Mouse (Mus musculus) olfactory bulb, adult 2 months (tissue): ENCODE measurements around the gene T2. TPM values are rescaled to one million over a fixed set of nuclear protein-coding genes. Genes with fewer than 3 reads are reported as not detected.

Source experiments
- H3K27ac ChIP-seq: fragments of 200-500 bp; 2 replicates; pipeline ENCODE4 v1.5.1; 2012; ENCODE audit warnings: low read depth, low read length; ENCODE audit not compliant: insufficient read depth
- H3K4me1 ChIP-seq: fragments of 200-500 bp; 2 replicates; pipeline ENCODE4 v1.6.1; 2012; ENCODE audit warnings: low read length; ENCODE audit not compliant: control insufficient read depth, insufficient read depth
- H3K4me3 ChIP-seq: fragments of 200-500 bp; 2 replicates; pipeline ENCODE4 v1.5.1; 2012; ENCODE audit warnings: mild to moderate bottlenecking, low read depth, low read length, moderate library complexity; ENCODE audit not compliant: insufficient read depth
- CTCF ChIP-seq: fragments of 200-500 bp; IDR thresholded peaks from 2 replicates; pipeline ENCODE4 v1.5.1; 2012; ENCODE audit warnings: low read depth, mild to moderate bottlenecking, low read length, moderate library complexity; ENCODE audit not compliant: insufficient read depth
- POLR2A ChIP-seq: fragments of 200-500 bp; IDR thresholded peaks from 2 replicates; pipeline ENCODE4 v1.6.1; 2012; ENCODE audit warnings: mild to moderate bottlenecking, low read depth, low read length, moderate library complexity; ENCODE audit not compliant: insufficient read depth
- WGBS: fragments of 180-500 bp; shearing (Covaris S2); methylation state at CpG from one replicate; pipeline ENCODE4 v1.1.7; 2018; 5-methylcytosine and 5-hydroxymethylcytosine counted together
- polyA plus RNA-seq: library from polyadenylated mRNA; stranded (reverse); fragments of >200 nt; gene quantifications from 2 replicates; pipeline ENCODE4 v1.2.4, GENCODE M21; 2012; ENCODE audit warnings: low replicate concordance; ENCODE audit not compliant: missing spikeins, insufficient read depth, insufficient read length

The T2 gene
- polyA plus RNA-seq, 1 experiment: not detected

GRCm38 (mm10) chr17:8339666-8340374, 16.0 kb upstream of the T2 start:
- TF ChIP-seq CTCF (no peak), POLR2A (no peak)
- H3K4me1 ChIP-seq: peaks cover 21% of the 10 kb centered on the region
- peak overlapping the region; percentile 22; the same call in 1 of the 2 replicates for H3K27ac ChIP-seq
- peak overlapping the region; percentile 61 for H3K4me3 ChIP-seq
- WGBS: 21% methylated on average over 8 of the region's 8 CpGs

GRCm38 (mm10) chr17:8340407-8341359, 15.1 kb upstream of the T2 start:
- H3K4me1 ChIP-seq: peaks cover 21% of the 10 kb centered on the region
- H3K27ac ChIP-seq: peak overlapping the region; percentile 22
- TF ChIP-seq POLR2A (no peak), CTCF (no peak)
- H3K4me3 ChIP-seq: peak overlapping the region; percentile 61
- WGBS: 1% methylated on average over 76 of the region's 92 CpGs

DNA sequence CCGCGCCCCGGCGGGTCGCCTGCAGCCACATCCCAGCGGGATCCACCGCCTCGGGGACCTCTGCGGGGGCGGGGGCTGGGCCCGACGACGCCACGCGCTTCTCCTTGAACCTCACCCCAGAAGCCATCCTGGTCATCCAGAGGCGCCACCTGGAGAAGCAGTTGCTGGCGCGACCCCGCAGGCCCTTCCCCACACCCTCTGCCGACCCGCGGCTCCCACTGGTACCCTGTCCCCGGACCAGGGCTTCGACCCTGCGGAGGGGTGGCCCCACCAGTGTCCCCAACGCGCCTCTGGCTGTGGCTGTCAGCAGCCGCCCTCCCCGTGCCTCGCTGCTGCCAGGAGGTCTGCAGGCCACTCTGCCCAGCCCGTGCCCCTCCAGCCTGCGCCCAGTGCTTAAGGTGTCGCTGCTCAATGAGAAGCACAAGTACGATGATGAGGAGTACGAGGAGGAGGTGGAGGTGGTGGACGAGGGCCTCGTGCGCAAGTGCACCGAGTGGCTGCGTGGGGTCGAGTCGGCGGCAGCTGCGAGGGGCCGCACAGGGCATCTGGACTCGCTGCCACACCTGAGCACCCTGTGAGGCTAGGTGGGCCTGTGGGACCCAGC, 14.3 kb upstream of the T2 start:
- Histone ChIP-seq H3K4me3 (peak overlapping the region; percentile 61), H3K27ac (0 out of 2 replicates have a peak overlapping the region, but pooled peaks have one; percentile 10), H3K4me1 (peaks cover 21% of the 10 kb centered on the region)
- WGBS: 9% methylated on average over 45 of the region's 46 CpGs
- TF ChIP-seq POLR2A: no peak
- TF ChIP-seq CTCF: no peak

DNA sequence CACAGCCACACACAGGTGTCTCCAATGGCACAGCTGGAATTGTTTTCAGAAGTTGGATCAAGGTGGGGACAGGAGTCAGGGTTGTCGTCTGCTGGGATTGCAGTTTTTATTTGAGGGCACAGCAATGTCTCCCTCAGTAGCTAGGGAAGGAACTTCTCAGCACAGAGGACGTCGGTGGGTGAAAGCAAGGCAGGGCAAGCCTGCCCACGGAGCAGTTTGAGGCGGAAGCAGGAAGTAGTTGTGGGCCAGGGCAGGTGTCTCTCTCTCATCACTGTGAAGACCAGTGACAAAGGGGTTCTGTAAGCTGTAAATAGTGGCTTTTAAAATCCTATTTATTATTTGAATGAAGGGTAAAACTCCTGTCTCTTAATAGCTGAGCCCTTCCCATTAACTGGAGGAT, 13.1 kb upstream of the T2 start:
- no peak for TF ChIP-seq CTCF
- TF ChIP-seq POLR2A: no peak
- H3K27ac ChIP-seq: no peak overlapping the region
- no peak overlapping the region for H3K4me3 ChIP-seq
- 48% methylated on average over 5 of the region's 5 CpGs for WGBS
- H3K4me1 ChIP-seq: peaks cover 21% of the 10 kb centered on the region

DNA sequence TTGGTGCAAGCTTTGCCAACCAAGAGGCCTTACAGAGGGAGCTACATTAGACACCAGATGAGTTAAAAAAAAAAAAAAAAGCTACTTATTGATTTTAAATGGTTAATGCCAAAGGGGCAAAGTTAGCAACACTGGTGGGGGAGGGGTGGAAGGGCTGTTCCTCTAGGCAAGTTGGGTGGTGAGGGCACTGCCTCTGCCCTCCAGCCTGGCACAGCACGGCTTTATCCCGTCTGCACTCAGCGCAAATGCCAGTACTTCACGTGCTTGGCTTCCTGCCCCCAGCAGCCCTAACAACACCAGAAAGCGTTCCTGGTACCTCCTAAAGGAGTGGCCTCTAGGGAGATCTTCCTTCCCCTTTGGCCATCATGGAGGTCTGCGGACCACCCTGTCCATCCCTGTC, 12.4 kb upstream of the T2 start:
- H3K4me1 ChIP-seq: peaks cover 21% of the 10 kb centered on the region
- whole genome bisulfite sequencing: 66% methylated on average over 6 of the region's 6 CpGs
- H3K4me3 ChIP-seq: no peak overlapping the region
- no peak overlapping the region for H3K27ac ChIP-seq
- no peak for TF ChIP-seq POLR2A

DNA sequence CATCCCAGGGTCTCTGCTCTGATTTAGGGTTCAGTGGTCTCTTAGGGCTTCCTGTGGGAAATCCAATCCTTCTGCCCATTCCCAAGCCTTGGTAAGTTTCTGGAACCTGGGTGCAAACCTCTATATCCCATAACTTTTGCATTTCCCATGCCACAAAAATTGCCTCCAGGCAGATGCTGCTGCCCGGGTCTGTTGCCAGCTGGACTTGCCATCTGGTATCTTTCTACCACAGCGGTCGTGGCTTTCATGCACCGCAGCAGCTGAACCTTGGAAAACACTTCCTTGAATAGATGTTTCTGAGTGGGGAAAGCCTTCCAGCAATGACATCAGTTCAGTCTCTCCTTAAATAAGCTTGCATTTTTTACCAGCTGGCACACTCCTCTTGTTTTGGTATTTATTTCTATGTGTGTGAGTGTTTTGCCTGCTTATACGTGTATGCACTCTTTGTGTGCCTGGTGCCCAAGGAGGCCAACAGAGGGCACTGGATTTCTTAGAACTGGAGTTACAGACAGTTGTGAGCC, 8.0 kb upstream of the T2 start:
- no peak for TF ChIP-seq POLR2A
- no peak for TF ChIP-seq CTCF
- no peaks in the 10 kb centered on the region for H3K4me1 ChIP-seq
- WGBS: 48% methylated on average over 5 of the region's 5 CpGs
- H3K27ac ChIP-seq: no peak overlapping the region
- no peak overlapping the region for H3K4me3 ChIP-seq

GRCm38 (mm10) chr17:8348941-8349340, 6.9 kb upstream of the T2 start:
- Histone ChIP-seq H3K4me3 (no peak overlapping the region), H3K4me1 (no peaks in the 10 kb centered on the region), H3K27ac (no peak overlapping the region)
- no peak for TF ChIP-seq CTCF
- WGBS: 83% methylated on average over 4 of the region's 4 CpGs

- Histone ChIP-seq H3K4me1 (no peaks in the 10 kb centered on the region), H3K4me3 (no peak overlapping the region), H3K27ac (no peak overlapping the region)
- TF ChIP-seq POLR2A (no peak), CTCF (no peak)
- 49% methylated on average over 7 of the region's 7 CpGs for WGBS
Measured at GRCm38 (mm10) chr17:8351088-8351487, 4.7 kb upstream of the T2 start.

DNA sequence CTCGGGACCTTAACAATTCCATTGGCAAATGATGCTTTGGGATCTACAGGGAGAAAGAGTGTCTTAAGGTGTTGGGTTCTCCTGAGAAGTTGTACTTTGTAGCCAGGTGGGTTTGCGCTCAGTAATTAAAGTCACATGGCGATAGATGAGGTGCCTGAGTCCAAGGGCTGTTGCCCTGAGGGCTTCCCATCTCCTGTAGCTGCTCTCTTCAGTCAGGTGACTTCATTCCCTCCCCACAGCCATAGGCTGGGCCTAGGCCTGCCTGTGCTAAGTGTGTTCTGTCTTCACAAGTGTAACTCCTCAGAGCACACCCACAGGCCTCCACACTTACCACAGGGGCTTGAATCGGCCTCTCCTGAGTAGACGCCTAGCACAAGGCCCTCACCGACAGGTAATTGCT, 1.7 kb downstream of the T2 start:
- no peaks in the 10 kb centered on the region for H3K4me1 ChIP-seq
- 94% methylated on average over 6 of the region's 6 CpGs for WGBS
- H3K4me3 ChIP-seq: no peak overlapping the region
- TF ChIP-seq POLR2A (no peak), CTCF (no peak)
- H3K27ac ChIP-seq: no peak overlapping the region

GRCm38 (mm10) chr17:8360876-8361275, 5.1 kb downstream of the T2 start:
- no peak overlapping the region for H3K4me3 ChIP-seq
- TF ChIP-seq CTCF (no peak), POLR2A (no peak)
- H3K27ac ChIP-seq: no peak overlapping the region
- no peaks in the 10 kb centered on the region for H3K4me1 ChIP-seq
- WGBS: 94% methylated on average over 5 of the region's 5 CpGs
